Mouse (Mus musculus): ENCODE measurements around the gene Kif20b. TPM values are rescaled to one million over a fixed set of nuclear protein-coding genes. Genes with fewer than 3 reads are reported as not detected.
A peak's percentile ranks its signal among the peaks of the same experiment; 100 is the strongest.

Gene Kif20b
- total RNA-seq (2022): 1 to 10 TPM in 2 of 4 experiments, under 1 TPM in 2; 0.56 to 1.2 (median 1.0) TPM

DNA sequence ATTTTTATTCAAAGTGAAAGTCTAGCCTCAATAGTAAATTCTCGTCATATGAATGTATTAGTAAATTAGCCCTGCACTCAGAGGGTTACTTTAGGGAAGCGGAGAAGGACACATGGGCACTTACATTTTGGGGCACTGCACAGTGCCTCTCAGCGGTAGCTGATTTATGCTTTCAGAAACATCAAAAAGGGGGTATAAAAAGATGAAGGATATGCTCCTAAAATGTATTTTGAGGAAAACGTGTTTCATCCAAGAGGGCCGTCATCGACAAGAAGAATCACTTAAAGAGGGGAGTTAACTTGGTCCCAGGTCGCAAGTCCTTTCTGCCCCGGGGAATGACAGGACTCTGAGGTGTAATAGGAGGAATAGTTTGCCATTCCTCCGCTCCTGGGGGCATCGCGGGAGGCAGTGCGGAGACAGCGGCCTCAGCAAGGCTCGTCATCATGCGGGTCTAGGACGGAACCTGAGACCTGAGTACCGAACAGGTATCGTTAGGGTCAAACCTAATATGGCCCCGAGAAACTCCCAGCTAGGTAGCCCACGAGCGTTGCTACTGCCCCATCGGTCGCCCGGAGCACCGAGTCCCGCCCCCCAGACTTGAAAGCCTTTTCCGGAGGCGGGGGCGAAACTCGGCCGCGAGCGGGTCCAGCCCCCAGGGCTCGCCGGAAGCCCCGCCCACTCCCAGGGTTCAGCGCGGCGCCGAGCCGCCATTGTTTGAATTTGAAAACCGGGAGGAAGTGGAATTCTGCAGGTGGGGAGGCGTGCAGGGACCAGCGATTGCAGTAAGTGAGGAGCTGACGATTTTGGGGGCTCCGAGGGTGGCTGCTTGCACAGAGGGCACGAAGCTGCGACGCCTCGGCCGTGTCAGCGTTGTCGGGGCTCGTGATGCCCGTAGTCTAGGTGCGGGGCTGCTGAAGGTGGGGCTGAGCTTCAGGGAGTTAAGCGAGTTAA is at the start of gene Kif20b:
Gene Kif20b, plus strand, starts transcription at position 710 of the 951 bp plus-strand sequence.
- DNase-seq (ENCODE audit: low spot score in 2 of 2): peak; percentile 73

DNA sequence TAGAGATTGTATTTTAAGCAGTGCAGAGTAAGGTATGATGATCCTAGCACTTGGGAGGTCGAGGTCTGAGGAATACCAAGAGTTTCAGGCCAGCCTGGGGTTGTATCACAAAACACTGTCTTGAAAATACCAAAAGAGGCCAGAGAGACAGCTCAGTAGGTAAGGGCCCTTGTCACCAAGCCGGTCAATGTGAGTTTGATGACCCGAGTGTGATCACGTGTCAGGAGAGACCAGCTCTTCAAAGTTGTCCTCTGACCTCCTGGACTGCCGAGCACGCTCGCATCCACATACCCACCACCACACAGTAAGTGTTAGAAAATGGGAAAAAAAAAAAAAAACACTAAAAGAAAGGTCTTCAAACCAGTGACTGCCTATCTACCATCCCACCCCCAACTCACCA is 45.5 kb upstream of the Kif20b start:
- DNase-seq (ENCODE audit: low spot score in 2 of 2): no peak

DNA sequence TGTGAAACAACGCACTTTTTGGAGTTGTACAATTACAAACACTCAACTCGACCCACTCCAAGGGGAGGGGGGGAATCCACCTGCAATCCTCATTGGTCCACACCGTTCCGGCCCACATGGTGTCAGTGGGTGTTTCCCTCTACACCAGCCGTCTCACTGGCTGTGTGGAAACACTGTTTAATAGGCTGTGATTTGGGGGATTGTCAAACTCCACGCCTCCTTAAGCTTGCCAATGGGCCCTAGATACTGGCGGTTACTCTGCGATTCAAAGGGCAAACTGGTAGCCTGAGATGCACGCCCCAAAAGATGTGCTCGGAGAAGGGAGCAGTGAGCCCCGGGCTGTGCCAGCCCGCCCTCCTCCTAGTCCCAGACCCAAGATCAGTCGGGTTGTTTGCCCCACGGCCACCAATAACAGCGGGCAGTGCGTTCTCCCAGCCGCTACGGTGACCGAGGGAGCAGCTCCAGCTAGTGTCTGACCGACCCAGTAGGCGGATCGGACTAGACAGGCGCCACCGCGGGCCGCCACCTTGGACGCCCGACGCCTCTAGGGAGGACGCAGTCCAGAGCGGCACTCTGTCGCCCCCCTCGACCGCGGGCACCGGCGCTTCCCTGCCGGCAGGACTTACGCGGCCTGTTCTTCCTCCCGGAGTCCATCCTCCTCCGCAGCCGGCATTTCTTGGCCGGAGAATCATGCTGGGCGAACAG is 44.1 kb upstream of the Kif20b start:
- DNase-seq (ENCODE audit: low spot score in 2 of 2): peak; percentile 75 to 90

DNA sequence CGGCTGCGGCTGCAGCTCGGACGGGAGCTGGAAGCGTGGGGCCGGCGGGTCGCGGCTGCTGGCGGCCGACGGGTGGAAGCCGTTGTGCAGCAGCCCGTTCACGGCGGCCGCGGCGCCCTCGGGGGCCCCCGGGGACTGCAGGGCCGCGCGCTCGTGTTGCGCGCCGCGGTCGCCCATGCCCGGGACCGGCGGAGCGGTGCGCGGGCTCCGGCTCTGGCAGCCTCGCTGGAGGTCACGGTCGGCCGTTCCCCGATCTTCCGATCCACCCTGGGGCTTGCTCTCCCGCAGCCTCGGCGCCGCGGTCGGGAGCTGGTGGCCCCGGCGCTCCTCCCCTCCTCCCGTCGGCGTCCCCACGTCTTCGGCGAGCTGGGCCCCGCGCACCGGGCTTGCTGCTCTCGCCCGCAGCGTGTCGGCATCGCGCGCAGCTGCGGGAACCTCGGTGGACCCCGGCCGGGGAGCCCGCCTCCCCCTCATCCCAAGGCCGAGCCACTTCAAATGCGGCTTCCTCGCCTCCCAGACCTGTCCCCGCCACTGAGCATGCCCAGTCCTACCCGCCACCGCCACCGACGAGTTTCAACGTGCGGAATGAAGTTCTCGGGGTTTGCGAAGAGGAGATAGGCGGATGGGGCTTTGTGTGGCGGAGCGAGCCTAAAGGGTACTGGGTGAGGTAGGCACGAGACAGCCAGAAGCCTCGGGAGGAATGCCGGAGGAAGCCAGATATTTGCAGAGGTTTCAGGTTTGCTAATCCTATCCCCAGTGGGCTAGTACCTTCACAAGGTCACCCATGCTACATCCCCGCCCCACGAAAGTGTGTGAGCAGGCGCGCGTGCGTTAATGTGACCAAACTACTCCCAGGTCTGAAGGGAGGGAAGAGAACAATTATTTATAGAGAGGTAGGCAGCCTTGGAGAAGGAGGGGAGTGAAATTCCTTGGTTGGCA is 43.3 kb upstream of the Kif20b start, which contains the start of gene Pank1:
Gene Pank1, minus strand, starts transcription at position 853 of the 939 bp plus-strand sequence.
- peak; percentile 70 to 73 for DNase-seq (ENCODE audit: low spot score in 2 of 2)

DNA sequence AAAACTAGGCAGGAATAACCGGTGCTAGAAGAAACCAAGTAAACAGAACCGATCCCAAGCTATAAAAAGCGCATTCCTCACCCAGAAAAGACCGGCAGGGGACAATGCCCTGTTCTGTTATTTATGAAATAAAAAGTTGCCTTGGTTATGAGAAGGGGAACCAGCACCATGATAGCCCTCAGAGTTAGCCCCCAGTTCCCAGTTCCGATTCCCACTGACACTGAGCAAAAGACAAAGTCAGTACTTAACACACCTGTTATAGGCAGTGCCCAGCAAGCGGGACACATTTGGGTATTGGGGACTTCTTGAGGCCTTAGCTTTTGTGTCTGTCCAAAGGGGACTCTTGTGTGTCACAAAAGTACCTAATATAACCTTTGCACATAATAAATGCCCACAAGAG is 42.5 kb upstream of the Kif20b start:
- DNase-seq (ENCODE audit: low spot score in 2 of 2): peak in 1 of 2 experiments; percentile 4

DNA sequence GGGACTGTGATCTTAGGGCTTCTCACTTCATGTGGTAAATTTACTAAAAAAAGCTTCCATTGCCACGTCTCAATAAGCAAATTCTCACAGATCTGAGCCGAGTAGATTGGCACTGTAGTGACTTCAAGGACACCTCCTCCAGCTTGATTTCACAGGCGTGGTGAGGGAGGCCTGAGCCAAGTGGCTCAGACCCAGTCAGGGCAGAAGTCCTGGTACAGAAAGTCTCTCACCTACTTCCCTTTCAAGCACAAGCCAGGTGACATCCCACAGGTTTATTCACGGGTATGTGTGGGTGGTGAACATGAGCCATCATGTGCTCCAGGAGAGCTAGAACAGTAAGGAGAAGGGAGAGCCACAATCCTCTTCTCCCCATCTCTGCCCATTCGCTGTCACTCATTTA is 41.0 kb upstream of the Kif20b start:
- DNase-seq (ENCODE audit: low spot score in 2 of 2): peak in 1 of 2 experiments; percentile 53

DNA sequence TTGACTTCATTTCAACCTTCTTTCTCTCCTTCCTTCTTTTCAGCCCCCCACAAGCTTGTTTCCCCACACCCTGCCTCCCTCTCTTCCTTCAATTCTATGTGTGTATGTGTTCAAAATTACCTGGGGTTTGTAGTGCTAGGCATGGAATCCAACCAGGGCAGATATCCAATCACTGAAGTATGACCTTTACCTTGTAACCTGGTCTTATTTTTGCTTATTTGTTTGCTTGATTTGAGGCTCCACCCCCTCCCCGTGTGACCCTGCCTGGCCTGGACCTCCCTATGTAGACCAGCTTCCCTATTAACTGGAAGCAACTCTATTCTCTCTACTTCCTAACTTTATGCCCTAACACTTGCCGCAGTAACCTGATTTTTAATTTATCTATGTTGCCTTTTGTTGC is 39.7 kb upstream of the Kif20b start:
- no peak for DNase-seq (ENCODE audit: low spot score in 2 of 2)

DNA sequence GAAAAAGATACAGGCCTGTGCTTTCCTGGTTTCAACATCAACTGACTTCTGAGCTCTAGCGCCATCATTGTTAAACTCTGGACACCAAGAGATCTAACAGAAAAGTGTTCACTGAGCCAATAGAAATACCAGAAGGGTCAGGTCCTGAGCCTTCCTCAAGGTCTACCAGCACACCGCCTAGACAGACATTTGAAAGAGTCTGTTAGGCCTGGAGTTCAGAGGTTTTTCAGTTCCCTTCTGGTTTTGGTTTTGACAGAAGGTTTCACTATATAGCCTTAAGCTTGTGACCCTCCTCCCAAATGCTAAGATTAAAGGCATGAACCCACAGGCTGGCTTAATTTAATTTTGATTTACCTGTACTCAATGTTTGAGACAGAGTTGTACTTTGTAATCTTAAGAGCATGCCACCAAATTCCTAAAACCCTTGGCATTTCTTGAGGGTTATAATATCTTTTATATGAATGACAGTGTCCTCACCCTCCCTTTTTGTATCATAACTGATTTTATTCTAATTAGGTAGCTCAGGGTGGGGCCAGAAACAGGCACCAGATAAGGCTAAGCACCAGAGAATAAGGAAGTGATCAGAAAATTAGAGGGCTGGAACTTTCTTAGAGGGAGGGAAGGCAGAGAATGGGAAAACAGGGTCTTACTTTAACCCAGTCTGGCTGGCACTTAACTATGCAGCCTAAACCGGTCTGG is 38.5 kb upstream of the Kif20b start:
- no peak for DNase-seq (ENCODE audit: low spot score in 2 of 2)

DNA sequence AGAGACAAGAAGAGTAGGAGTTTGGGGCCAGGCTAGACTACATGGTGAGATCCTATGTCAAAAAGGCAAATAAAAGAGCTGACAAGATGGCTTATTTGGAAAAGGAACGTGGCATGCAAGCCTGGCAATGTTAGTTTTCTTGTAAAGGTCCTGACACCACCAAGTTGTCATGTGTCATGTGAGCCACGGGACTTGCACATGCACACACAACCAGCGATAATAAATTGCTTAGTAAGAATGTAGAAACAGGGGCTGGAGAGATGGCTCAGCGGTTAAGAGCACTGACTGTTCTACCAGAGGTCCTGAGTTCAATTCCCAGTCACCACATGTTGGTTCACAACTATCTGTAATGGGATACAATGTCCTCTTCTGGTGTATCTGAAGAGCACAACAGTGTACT is 35.8 kb upstream of the Kif20b start:
- DNase-seq (ENCODE audit: low spot score in 2 of 2): no peak

DNA sequence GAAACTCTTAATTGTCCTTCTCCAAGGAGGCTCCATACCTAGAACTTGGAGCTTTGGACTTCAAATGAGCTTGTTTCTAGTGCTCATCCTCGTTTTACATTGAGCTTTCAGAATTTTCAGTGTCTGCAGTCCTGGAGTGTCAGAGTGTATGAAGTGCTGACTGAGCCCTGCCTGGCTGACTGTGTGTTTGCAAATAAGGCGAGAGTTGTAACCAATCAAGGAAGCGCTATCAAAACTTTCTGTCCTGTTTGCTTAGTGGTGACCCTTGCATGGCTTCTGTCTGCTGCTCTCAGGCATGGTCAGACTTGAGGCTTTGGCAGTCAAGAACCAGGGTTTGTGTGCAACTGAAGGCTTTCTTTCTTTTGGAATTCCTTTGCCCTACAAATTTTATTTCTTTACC is 31.2 kb upstream of the Kif20b start:
- no peak for DNase-seq (ENCODE audit: low spot score in 2 of 2)

DNA sequence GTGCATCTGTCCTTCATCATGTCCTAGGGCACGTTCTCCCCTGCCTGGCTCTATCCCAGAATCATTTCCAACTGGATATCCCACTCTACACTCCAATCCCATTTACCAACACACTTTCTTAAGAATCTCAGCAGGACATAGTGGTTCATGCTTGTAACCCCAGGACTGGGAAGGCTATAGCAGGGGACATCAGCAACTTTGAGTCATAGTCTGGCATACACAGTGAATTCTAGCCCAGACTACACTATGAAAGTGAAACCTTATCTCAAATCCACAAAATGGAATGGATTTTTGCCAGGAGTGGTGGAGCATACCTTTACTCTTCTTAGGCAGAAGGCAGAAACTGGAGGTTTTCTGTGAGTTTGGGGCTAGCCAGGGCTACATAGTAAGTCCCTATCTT is 30.6 kb upstream of the Kif20b start:
- no peak for DNase-seq (ENCODE audit: low spot score in 2 of 2)

DNA sequence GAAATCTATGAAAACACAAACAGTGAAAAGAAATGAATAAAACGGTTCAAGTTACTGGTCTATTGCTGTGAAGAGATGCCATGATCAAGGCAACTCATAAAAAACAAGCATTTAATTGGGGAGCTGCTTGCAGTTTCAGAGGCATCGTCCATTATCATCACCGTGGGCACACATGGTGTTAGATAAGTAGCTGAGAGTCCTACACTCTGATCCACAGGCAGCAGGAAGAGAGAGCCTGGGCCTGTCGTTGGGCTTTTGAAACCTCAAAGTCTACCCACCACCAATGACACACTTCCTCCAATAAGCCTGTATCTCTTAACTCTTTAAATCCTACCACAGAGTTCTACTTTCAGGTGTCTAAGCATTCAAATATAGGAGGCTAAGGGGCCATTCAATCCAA is 27.1 kb upstream of the Kif20b start:
- DNase-seq (ENCODE audit: low spot score in 2 of 2): no peak

DNA sequence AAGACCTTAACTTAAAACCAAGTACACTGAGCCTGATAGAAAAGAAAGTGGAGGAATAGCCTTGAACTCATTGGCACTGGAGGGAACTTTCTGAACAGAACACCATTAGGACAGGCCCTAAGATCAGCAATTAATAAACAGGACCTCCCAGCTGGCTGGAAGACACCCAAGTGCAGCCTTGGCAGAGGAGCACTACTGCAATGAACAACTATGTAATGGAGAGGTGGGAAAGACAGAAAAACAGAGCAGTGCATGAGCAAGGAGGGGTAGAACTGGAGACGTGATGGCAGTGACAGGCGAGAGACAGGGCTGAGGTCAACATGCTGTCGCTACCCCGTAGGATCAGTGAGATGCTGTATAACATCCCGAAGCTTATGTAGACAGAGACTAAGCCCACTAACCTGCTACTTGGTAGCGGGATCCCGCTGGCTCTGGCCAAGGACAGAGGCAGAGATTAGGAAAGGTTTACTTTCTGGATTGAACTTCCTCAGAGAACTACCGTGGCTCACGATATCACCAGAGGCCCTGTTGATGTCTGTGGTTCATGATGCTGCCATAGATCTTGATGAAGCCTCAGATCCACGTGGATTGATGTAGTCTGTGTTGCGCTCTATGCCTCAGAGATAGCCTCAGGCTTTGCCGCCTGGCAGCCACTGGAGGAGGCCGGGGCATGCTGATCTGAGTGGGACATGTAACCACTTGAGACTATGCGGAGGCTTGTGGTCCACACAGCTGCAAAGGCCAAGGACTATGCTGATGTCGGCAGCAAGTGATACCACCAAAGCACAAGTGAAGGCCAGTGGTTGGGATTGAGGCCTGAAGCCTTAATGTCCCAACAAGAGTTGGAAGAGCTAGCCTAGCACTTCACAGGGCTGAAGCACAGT is 24.8 kb upstream of the Kif20b start:
- no peak for DNase-seq (ENCODE audit: low spot score in 2 of 2)

DNA sequence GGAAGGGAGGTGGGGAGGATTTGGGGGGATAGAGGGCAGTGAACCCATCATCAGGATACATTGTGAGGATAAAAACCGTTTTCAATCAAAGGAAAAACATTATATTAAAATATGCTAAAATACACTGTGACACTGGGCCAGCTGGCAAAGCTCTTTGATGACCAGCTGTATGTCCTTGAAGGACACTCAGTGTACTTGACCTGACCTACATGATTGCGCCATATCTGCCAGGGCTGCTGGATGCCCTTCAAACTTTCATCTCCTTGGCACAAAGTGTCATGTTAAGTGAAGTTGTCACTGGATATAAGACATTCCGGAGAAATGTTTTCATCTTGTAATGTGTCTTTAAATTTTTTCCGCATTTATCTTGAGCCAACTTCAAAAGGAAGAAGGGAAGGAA is 23.2 kb upstream of the Kif20b start:
- DNase-seq (ENCODE audit: low spot score in 2 of 2): no peak

DNA sequence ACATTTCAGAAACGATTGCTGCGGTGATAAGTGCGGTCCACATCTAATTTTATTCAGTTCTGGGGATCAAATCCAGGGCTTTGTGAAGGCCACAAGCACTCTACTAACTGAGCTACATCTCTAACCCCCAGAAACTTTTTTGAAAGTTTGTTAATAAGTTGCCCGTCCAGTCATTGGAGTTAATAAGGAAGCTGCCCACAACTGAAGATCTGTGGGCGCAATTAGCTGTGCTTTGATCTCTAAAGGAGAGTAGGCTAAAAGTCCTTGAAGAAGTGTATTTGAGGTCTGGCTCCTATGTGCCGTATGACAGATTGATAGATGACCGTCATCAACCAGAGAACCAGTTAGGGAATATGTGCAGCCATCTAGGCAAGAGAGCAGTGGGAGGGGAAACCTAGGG is 20.9 kb upstream of the Kif20b start:
- DNase-seq (ENCODE audit: low spot score in 2 of 2): no peak

DNA sequence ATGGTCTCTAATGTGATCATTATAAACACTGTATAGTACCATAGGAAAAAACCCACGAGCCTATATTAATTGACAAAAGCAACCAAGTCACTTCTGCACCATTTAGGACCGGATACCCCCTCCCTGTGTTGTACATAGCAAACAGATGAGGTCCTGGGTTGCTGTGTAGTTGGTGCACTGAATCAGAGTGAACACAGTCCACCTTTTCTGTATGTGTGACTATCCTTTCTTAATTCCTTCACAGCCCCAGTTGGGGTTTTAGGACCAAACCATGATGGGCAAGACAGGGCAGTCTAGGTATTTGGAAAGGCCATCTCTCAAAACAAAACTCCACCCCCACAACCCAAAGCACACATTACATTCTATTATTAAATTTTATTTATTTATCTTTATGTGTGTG is 20.4 kb upstream of the Kif20b start:
- DNase-seq (ENCODE audit: low spot score in 2 of 2): no peak

DNA sequence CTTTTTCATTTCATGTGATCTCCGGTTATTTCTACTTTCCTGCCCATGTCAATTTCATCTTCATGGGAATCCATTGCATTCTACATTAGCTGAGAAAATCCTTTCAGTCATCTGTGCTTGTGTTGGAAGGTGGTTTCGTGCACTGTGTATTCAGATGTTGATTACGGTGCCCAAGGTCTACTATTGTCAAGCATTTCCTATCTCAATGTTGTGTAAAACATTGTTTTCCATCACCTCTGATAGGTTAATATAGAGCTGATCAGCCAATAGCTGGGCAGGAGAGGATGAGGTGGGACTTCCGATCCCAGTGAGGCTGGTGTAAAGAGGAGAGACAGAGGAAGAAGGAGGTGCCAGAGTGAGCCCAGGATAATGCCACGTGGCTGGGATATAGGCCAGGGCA is 18.1 kb upstream of the Kif20b start:
- no peak for DNase-seq (ENCODE audit: low spot score in 2 of 2)

DNA sequence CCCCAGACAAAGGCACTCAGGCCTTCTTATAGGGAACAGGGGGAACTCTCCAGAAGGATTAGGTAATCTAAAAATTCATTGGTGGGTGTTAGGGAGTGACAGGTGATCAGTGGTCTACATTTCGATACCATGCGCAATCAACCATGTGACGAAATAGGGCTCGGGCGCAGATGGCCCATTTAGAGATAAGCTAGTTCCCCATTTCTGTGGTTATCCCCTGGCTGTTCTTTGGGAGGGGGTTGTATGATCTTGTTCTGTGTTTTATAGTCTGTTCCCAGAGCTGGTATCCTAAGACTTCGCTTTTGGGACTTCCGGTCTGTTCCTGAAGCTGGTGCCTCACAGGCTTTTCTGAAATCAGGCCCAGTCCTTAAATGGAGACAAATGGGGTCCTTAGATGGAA is 16.7 kb upstream of the Kif20b start:
- DNase-seq (ENCODE audit: low spot score in 2 of 2): no peak

DNA sequence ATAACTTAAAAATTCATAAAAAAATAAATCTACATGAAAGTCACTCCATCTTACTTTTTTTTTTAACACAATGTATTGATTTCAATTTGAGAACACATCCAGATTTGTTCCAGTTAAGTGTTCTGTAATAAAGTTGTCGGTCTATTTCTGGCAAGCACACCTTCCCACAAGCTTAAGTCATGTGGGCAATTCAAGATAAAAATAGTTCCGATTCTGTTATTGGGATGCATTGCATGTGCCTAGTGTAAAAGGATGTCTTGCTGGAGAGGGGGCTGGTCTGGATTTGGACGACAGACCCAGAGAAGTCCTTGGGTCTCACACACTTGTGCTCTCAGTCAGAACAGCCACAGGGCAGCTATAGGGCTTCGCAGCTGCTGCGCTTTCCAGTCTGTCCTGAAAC is 15.4 kb upstream of the Kif20b start:
- DNase-seq (ENCODE audit: low spot score in 2 of 2): no peak

DNA sequence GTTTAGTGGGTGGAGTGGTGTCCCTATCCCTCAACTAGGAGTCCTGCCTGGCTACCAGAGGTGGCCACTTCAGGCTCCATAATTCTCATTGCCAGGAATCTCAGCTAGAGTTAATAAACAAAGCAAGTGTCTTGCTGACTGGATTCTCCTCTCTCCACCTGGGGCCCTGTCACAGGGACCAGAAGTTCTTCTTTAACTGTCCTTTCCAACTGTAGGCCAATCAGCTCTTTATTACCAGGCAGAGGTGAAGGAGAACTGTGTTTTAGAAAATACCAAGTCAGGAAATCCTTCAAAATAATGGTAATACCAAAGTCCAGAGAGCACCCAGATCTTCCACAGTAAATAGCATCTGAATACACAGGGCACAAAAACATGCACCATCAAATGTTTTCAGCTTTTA is 9.8 kb upstream of the Kif20b start:
- no peak for DNase-seq (ENCODE audit: low spot score in 2 of 2)
